Mouse (Mus musculus): ENCODE measurements around the gene Krtap10-10.

- TF ChIP-seq CTCF (IDR thresholded peaks at IDR 0.05 in 2 of 3, conservative IDR thresholded peaks at IDR 0.05 in 1 of 3; ENCODE audit: control insufficient read depth in 1 of 3, insufficient read depth in 1 of 3, low read depth in 2 of 3, low read length in 3 of 3, poor library complexity in 1 of 3, severe bottlenecking in 1 of 3): no peak
- TF ChIP-seq SMC3 (IDR thresholded peaks at IDR 0.05; ENCODE audit: low read depth, low read length): no peak
- TF ChIP-seq POLR2A (IDR thresholded peaks at IDR 0.05; ENCODE audit: control insufficient read depth in 1 of 2, insufficient read depth in 1 of 2, low read depth in 1 of 2, low read length in 2 of 2, poor library complexity in 1 of 2): no peak
- TF ChIP-seq ZC3H11A (IDR thresholded peaks at IDR 0.05; ENCODE audit: low read depth, low read length): no peak
- no peak for TF ChIP-seq POLR2AphosphoS2 (IDR thresholded peaks at IDR 0.05; ENCODE audit: low read length)
- TF ChIP-seq MYC (IDR thresholded peaks at IDR 0.05; ENCODE audit: low read depth, low read length): no peak
- TF ChIP-seq RCOR1 (IDR thresholded peaks at IDR 0.05; ENCODE audit: low read depth, low read length): no peak
- no peak for TF ChIP-seq GATA1 (IDR thresholded peaks at IDR 0.05; ENCODE audit: low read depth, low read length)
- no peak for TF ChIP-seq MAFK (IDR thresholded peaks at IDR 0.05; ENCODE audit: borderline replicate concordance, low read depth, low read length)
- no peak for TF ChIP-seq MAZ (IDR thresholded peaks at IDR 0.05; ENCODE audit: low read depth, low read length)
Measured at GRCm38 (mm10) chr10:77846961-77847360, 11.2 kb downstream of the Krtap10-10 start.
